Mouse (Mus musculus) kidney, adult 18-20 months (tissue): Measurements from ENCODE around the gene Ttc9b.

Experiments used
- DNase-seq: peaks from one replicate; pipeline ENCODE4 v3.0.0; 2021

Ttc9b gene

DNA sequence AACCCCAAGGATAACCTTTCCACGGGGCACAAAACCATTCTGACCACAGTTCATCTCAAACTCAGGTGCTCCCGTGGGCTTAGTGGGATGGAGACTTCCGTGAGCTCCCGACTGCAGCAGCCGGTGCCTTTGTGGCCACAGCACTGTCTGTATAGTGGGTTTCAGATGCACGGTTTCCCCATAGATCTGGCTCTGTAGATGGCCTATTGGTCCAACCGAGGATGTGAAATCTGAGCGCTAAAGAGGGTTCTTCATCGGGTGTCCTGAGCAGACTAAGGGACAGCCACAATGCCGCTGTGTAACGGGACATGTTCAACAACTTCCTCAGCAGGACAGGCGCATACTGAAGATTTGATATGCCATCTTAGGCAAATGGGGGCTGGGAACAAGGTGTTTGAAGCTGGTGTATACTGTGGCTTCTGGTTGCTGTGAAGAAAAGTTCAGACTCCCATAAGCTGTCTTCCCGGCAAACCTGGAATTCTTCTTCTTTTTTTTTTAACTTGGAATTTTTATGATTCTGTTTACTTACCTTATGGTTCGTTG is 34.6 kb downstream of the Ttc9b start:
- DNase-seq: no peak

DNA sequence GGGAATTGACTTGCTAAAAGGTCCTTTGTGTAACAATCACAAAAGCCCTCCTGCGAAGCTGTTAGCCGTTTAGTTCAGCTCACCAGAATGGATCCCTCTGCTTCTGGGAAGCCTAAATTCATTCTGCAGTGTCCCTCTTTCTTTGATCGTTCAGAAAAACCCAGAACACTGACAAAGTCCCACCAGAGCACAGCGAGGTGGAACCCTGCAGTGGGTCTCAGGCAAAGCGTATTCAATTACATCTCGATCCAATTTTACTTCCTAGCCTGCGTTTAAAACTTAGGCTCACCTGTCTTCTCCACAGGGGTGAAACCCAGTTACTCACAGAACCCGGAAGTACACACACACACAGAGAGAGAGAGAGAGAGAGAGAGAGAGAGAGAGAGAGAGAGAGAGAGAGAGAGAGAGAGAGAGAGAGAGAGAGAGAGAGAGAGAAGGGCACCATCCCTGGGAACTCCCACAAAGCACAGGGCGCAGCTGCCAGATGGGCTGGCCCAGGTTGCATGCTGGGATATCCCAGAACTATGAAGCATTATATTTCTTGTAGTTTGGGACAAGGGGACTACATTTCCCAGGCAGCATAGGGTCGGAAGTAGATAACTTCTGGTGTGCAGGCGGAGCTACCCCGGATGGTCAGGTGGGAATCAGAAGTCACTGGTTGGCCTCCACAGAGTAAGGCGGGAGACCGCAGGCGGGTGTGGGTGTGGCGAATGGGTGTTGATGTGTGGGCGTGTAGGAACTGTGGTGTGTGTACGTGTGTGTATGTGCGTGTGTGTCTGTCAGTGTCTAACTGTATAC is 35.3 kb downstream of the Ttc9b start, which contains the start of gene Zfp607b:
TSS of gene Zfp607b (plus strand) at position 526 of the 798 bp plus-strand sequence.
- DNase-seq: peak; percentile 90

DNA sequence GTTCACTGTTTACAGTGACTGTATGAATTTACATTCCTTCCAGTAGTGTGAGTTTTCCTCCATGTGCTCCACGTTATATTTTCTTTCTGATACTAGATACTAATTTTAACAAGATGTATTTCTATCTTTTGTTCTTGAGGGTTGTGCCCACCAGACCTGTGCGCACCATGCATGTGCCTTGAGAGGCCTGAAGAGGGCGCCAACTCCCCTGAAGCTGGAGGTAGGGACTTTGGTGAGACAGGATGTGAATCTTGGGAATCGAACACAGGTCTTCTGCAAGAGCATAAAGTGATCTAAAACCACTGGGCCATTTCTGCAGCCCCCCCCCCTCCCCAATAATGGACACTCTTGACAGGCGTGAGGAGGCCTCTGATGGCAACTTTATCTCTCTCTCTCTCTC is 37.4 kb downstream of the Ttc9b start:
- peak; percentile 30 for DNase-seq

DNA sequence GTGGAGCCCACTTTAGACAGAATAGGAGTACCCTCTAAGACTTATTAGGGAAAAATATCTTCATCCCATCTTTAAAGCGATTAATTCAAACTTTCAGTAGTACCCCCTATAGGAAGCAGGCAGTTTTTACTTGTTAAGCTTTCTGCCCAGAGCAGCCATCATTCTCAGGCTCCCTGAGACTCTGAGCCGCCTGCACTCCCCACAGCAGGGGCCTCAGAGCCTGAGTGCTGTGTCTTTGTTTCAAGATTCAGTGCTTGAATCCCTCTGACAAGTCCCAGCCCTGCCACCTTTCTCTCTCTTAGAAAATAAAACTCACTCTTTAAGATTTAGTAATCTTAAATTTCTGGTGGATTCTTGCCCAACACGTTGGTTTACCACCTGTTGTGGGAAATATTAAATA is 43.0 kb downstream of the Ttc9b start:
- DNase-seq: no peak
